Mouse (Mus musculus) embryonic facial prominence, embryonic 10.5 days (tissue): Measurements from ENCODE around the gene Pdzrn3. TPM values are rescaled to one million over a fixed set of nuclear protein-coding genes. Genes with fewer than 3 reads are reported as not detected.

Source experiments
- DNase-seq: peaks from one replicate; pipeline ENCODE4 v3.0.0-alpha.2; 2017; ENCODE audit warnings: low spot score
- H3K27ac ChIP-seq: fragments of 300-500 bp; sonication (generic); replicated peaks from 2 replicates; pipeline ENCODE4 v1.5.1; 2016; ENCODE audit warnings: mild to moderate bottlenecking
- H3K27me3 ChIP-seq: fragments of 300-500 bp; sonication (generic); replicated peaks from 2 replicates; pipeline ENCODE4 v1.6.1; 2016; ENCODE audit warnings: low read depth, mild to moderate bottlenecking; ENCODE audit not compliant: poor library complexity, severe bottlenecking
- H3K36me3 ChIP-seq: fragments of 300-500 bp; sonication (generic); replicated peaks from 2 replicates; pipeline ENCODE4 v1.6.1; 2016; ENCODE audit warnings: mild to moderate bottlenecking, moderate library complexity
- H3K4me1 ChIP-seq: fragments of 300-500 bp; sonication (generic); 2 replicates; pipeline ENCODE4 v1.6.1; 2016
- H3K4me3 ChIP-seq: fragments of 300-500 bp; sonication (generic); 2 replicates; pipeline ENCODE4 v1.5.1; 2016; ENCODE audit warnings: mild to moderate bottlenecking, moderate library complexity
- H3K9me3 ChIP-seq: fragments of 300-500 bp; sonication (generic); 2 replicates; pipeline ENCODE4 v1.6.1; 2016; ENCODE audit warnings: mild to moderate bottlenecking
- WGBS: fragments of 180-500 bp; shearing (Covaris S2); methylation state at CpG from one replicate; pipeline ENCODE4 v1.1.7; 2016; 5-methylcytosine and 5-hydroxymethylcytosine counted together
- polyA plus RNA-seq: library from polyadenylated mRNA; unstranded; fragments of >200 nt; fragmentation: Nextera tagmentation; extraction: Ambion mirVana; gene quantifications from 2 replicates; pipeline ENCODE4 v1.2.1, GENCODE M21; 2016

Pdzrn3 gene
- polyA plus RNA-seq, 1 experiment from 2014 or later, result 8.9 TPM

- H3K9me3 ChIP-seq, result no peaks in the 10 kb centered on the region
- H3K4me3 ChIP-seq, result peak overlapping the region; percentile 51
- peak; percentile 67 for DNase-seq
- peaks cover 55% of the 10 kb centered on the region for H3K4me1 ChIP-seq
- peak overlapping the region; percentile 60 for H3K27ac ChIP-seq
- H3K27me3 ChIP-seq, result 0 out of 2 replicates have a peak, but pooled peaks cover 7% of the 10 kb centered on the region
- H3K36me3 ChIP-seq, result no peaks in the 10 kb centered on the region
- 5% methylated on average over 24 of the region's 24 CpGs for WGBS
Measured at GRCm38 (mm10) chr6:101198284-101198942, 179.3 kb downstream of the Pdzrn3 start.

GRCm38 (mm10) chr6:101197642-101198041, 180.1 kb downstream of the Pdzrn3 start:
- no peak overlapping the region for H3K27ac ChIP-seq
- WGBS, result 16% methylated on average over 5 of the region's 5 CpGs

GRCm38 (mm10) chr6:101195891-101196290, 181.8 kb downstream of the Pdzrn3 start:
- 55% methylated on average over 5 of the region's 5 CpGs for WGBS
- Histone ChIP-seq H3K9me3 (no peaks in the 10 kb centered on the region), H3K4me3 (no peak overlapping the region), H3K4me1 (peaks cover 55% of the 10 kb centered on the region), H3K36me3 (peaks cover 5% of the 10 kb centered on the region), H3K27me3 (0 out of 2 replicates have a peak, but pooled peaks cover 4% of the 10 kb centered on the region), H3K27ac (no peak overlapping the region)
- DNase-seq, result no peak

More at GRCm38 (mm10) chr6:101197642-101198041, 180.1 kb downstream of the Pdzrn3 start:
- Histone ChIP-seq H3K27me3 (0 out of 2 replicates have a peak, but pooled peaks cover 7% of the 10 kb centered on the region), H3K4me1 (peaks cover 55% of the 10 kb centered on the region), H3K4me3 (peak overlapping the region; percentile 51), H3K9me3 (no peaks in the 10 kb centered on the region), H3K36me3 (no peaks in the 10 kb centered on the region)
- peak; percentile 79 for DNase-seq

- Histone ChIP-seq H3K27ac (no peak overlapping the region), H3K36me3 (peaks cover 9% of the 10 kb centered on the region), H3K9me3 (no peaks in the 10 kb centered on the region), H3K4me3 (no peak overlapping the region), H3K27me3 (no peaks in the 10 kb centered on the region), H3K4me1 (peaks cover 41% of the 10 kb centered on the region)
- 66% methylated on average over 8 of the region's 8 CpGs for WGBS
- DNase-seq, result no peak
Measured at GRCm38 (mm10) chr6:101194386-101194925, 183.2 kb downstream of the Pdzrn3 start.

GRCm38 (mm10) chr6:101191576-101191975, 186.1 kb downstream of the Pdzrn3 start:
- Histone ChIP-seq H3K36me3 (peaks cover 9% of the 10 kb centered on the region), H3K4me3 (no peak overlapping the region), H3K27ac (no peak overlapping the region), H3K4me1 (peaks cover 25% of the 10 kb centered on the region; the same call in 1 of the 2 replicates), H3K27me3 (no peaks in the 10 kb centered on the region), H3K9me3 (no peaks in the 10 kb centered on the region)
- 95% methylated on average over 5 of the region's 5 CpGs for WGBS
- DNase-seq, result no peak

DNA sequence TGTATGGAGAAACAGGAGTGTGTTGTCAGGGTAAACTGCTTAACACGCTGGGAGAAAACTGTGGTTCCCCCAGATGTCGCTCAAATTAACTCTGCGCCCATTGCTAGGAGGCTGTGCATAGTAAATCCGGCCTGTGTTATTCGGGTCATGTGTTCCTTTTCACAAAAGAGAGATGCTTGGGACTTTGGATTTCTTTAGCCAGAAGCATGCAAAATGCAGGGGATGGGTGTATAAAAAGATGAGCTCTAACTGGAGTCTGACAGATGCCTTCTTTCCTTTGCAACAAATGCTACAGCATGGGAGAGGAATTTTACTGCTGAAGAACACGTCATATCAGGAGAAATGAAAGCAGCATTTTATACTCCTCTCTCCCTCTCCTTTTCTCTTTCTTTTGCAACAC, 190.4 kb downstream of the Pdzrn3 start:
- no peak for DNase-seq
- Histone ChIP-seq H3K27ac (no peak overlapping the region), H3K27me3 (no peaks in the 10 kb centered on the region), H3K9me3 (no peaks in the 10 kb centered on the region), H3K4me3 (no peak overlapping the region), H3K36me3 (peaks cover 9% of the 10 kb centered on the region), H3K4me1 (no peaks in the 10 kb centered on the region)
- WGBS, result 87% methylated on average over 6 of the region's 6 CpGs

GRCm38 (mm10) chr6:101186887-101187286, 190.8 kb downstream of the Pdzrn3 start:
- Histone ChIP-seq H3K27ac (no peak overlapping the region), H3K9me3 (no peaks in the 10 kb centered on the region), H3K4me1 (no peaks in the 10 kb centered on the region), H3K4me3 (no peak overlapping the region), H3K27me3 (no peaks in the 10 kb centered on the region), H3K36me3 (peaks cover 9% of the 10 kb centered on the region)
- 82% methylated on average over 3 of the region's 3 CpGs for WGBS
- no peak for DNase-seq

- Histone ChIP-seq H3K27ac (no peak overlapping the region), H3K4me3 (no peak overlapping the region), H3K27me3 (no peaks in the 10 kb centered on the region), H3K9me3 (no peaks in the 10 kb centered on the region), H3K36me3 (no peaks in the 10 kb centered on the region), H3K4me1 (no peaks in the 10 kb centered on the region)
- DNase-seq, result no peak
- WGBS, result 69% methylated on average over 10 of the region's 10 CpGs
Measured at GRCm38 (mm10) chr6:101184103-101184785, 193.5 kb downstream of the Pdzrn3 start.

DNA sequence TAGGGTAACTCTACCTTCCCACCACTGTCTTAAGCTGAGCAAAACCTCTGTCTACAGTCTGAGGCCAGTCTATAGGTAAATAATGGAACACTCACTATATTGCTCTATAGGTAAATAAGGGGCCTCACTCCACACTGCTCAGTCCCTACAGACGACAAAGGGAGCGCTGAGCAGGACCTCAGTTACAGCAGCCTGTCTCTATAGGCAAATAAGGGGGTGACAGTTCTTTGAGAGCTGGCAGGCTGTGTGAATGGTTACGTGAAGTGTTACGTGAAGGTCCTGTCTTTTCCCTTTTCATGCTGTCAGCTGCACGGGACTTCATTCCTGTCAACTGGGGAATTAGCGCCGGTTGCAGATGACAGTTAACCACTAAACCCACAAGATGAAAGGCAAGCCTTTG, 207.0 kb downstream of the Pdzrn3 start:
- DNase-seq, result no peak
- H3K4me1 ChIP-seq, result peaks cover 11% of the 10 kb centered on the region
- H3K27me3 ChIP-seq, result no peaks in the 10 kb centered on the region
- H3K4me3 ChIP-seq, result no peak overlapping the region
- peaks cover 55% of the 10 kb centered on the region for H3K36me3 ChIP-seq
- H3K9me3 ChIP-seq, result no peaks in the 10 kb centered on the region
- 85% methylated on average over 7 of the region's 7 CpGs for whole genome bisulfite sequencing
- H3K27ac ChIP-seq, result no peak overlapping the region

DNA sequence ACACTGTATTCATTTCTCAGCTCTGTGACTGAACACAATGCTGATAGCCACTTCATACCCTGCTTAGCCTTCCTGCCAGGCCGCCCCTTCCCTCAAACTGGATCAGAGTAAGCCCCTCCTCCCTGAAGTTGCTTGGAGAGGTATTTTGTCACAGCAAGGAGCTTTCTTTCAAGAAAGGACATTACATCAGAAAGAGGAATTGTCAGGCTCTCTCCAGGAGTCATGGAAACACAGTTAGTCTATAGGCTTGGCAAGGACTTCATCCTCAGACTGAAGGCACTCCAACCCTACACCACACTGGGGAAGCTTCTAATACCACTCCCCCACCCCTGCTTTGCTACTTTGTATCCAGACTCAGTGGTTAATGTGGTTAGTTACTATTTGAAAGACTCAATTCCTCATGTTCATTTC, 224.2 kb downstream of the Pdzrn3 start:
- H3K36me3 ChIP-seq, result peaks cover 72% of the 10 kb centered on the region
- peaks cover 7% of the 10 kb centered on the region; the same call in 1 of the 2 replicates for H3K4me1 ChIP-seq
- H3K4me3 ChIP-seq, result no peak overlapping the region
- no peaks in the 10 kb centered on the region; the same call in 1 of the 2 replicates for H3K9me3 ChIP-seq
- no peak overlapping the region for H3K27ac ChIP-seq
- no peak for DNase-seq
- 69% methylated on average over 1 of the region's 1 CpGs for WGBS
- no peaks in the 10 kb centered on the region for H3K27me3 ChIP-seq

GRCm38 (mm10) chr6:101135368-101135767, 242.3 kb downstream of the Pdzrn3 start:
- DNase-seq, result no peak
- H3K27me3 ChIP-seq, result no peaks in the 10 kb centered on the region
- no peaks in the 10 kb centered on the region for H3K36me3 ChIP-seq
- no peak overlapping the region for H3K27ac ChIP-seq
- WGBS, result 91% methylated on average over 3 of the region's 3 CpGs
- H3K4me1 ChIP-seq, result no peaks in the 10 kb centered on the region
- H3K9me3 ChIP-seq, result no peaks in the 10 kb centered on the region
- no peak overlapping the region for H3K4me3 ChIP-seq

GRCm38 (mm10) chr6:101125396-101125795, 252.3 kb downstream of the Pdzrn3 start:
- no peaks in the 10 kb centered on the region for H3K36me3 ChIP-seq
- no peak overlapping the region for H3K27ac ChIP-seq
- H3K4me3 ChIP-seq, result no peak overlapping the region
- 84% methylated on average over 5 of the region's 5 CpGs for WGBS
- no peaks in the 10 kb centered on the region for H3K9me3 ChIP-seq
- no peak for DNase-seq
- H3K4me1 ChIP-seq, result no peaks in the 10 kb centered on the region; the same call in 1 of the 2 replicates
- H3K27me3 ChIP-seq, result no peaks in the 10 kb centered on the region

DNA sequence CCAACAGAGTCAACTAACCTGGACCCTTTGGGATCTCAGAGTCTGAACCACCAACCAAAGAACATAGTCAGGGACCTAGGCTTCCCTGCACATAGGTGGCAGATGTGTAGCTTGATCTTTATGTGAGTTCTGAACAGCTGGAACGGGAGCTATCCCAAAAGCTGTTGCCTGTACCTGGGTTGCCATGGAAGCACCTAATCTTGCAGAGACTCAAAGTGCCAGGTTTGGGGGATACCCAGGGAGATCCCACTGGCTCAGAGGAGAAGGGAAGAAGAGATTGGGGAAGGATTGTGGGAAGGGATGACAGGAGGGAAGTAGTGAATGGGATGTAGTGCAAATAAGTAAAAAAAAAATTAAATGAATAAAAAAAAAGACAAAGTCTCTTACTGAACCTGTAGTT, 268.7 kb downstream of the Pdzrn3 start:
- WGBS, result 73% methylated on average over 1 of the region's 1 CpGs
- Histone ChIP-seq H3K9me3 (no peaks in the 10 kb centered on the region), H3K36me3 (no peaks in the 10 kb centered on the region), H3K27ac (no peak overlapping the region), H3K4me3 (no peak overlapping the region), H3K27me3 (no peaks in the 10 kb centered on the region), H3K4me1 (no peaks in the 10 kb centered on the region)
- DNase-seq, result no peak
